Mouse (Mus musculus): Measurements from ENCODE around the gene Gm28919.
"Not testable (repeated sequence)": the region's sequence is repeated elsewhere in the genome, so short reads cannot be mapped to it uniquely, and the experiment has no call there.

The Gm28919 gene

GRCm38 (mm10) chrY:6583246-6583645 lies at the start of gene Gm28919:
Gene Gm28919 (plus strand): TSS chrY:6583546.
- not testable (repeated sequence) for DNase-seq (ENCODE audit: low spot score in 2 of 2)

Measured in frontal cortex, postnatal 14 days (tissue).